Mouse (Mus musculus) thymus, adult 18-20 months (tissue): ENCODE results near the gene Lima1.

Source experiments
- DNase-seq, 2 experiments: peaks; one replicate each; pipeline ENCODE4 v3.0.0; 2022; ENCODE audit warnings: mixed read lengths in 2 of 2

The Lima1 gene

GRCm38 (mm10) chr15:99731167-99731566 lies 144.1 kb downstream of the Lima1 start:
- no peak for DNase-seq

GRCm38 (mm10) chr15:99729056-99729783 lies 146.0 kb downstream of the Lima1 start:
- DNase-seq: no peak
